Mouse (Mus musculus) 3134 (cell line): ENCODE measurements at regions not wholly inside any gene's neighbourhood (a gene's known extent, or its start where the extent isn't known, plus 50 kb on each side); places are given as distances from the start of the nearest gene placed in this dataset.

ENCODE experiments used
- DNase-seq: peaks from one replicate; pipeline ENCODE4 v3.0.0-alpha.2; 2011; ENCODE audit warnings: low spot score; ENCODE audit not compliant: insufficient read length; ENCODE audit errors: extremely low read depth

DNA sequence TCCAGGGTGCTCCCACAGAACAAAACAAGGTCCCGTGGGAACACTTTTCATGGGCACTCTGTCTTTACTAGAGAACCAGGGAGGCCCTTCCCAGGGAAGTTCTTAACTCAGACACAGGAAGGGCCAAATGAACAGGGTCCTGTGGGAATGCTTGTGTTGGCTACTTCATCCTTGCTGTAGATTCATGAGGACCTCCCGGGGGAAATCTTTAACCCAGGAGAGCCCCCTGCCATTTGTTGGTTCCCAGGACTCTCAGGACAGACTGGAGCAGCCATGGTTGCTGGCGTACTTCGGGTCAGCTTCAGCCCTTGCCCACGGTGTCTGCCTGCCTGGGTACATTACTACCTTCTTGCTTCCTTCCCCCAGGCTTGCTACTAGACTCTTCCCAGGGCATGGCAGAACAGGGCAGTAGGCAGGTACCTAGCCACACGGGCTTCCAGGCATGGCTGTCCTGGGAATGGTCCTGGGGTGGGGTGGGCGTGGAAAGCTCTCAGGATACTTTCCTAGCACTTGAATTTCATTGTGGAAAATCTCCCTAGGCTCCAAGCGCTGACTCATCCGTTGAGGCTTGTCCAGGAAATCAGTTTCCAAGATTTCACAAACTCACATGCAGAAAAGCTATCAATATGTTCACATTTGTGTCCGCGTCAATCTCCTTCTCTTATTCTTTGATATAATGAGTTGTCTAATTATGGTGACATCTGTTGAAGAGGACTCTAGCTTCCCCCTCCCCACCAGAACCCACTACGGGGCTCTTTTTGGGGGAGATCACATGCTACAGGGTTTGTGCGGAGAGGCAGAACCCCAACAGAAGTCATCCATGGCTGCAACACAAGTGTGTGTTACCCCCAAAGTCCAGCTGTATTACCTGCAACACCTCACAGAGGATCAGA lies 148.6 kb downstream of the Sec61b start:
- DNase-seq: no peak

DNA sequence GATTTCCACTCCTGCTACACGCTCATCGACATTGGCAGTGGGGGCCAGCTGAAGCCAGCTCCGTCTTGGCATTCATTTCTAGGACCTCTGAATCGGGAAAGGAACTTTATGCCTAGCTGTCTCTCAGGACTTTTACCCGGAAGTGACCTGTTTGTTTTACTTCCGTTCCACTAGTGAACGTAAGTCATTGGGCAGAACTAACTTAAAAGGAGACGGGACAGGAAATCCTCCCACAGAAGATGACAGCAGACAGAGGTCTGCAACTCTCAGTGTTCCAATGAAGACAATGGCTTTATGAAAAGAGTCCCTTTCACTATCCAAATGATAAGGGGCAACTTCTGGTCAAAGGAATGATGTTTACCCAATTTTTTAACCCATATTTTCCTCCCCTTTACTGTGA lies 155.5 kb downstream of the Sec61b start:
- no peak for DNase-seq

DNA sequence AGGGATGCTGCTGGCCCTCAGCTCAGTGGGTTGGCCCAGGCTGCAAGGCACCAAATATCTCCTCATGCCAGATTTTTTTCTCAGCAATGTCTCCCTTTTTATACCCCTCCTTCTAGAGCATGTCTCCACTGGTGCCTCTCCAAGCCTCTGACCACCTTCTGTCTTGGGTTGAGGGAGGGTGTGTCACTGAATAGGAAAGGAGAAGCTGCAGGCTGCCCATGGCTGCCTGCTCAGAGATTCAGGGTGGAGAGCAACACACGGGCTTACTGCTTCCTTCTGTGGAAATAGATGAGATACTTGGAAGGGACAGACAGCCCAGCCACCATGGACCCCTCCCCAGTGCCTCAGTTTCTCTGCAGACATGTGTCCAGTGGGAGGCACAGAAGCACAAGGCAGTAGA lies 156.0 kb downstream of the Sec61b start:
- no peak for DNase-seq

GRCm38 (mm10) chr4:47638876-47639494 lies 164.5 kb downstream of the Sec61b start:
- no peak for DNase-seq

DNA sequence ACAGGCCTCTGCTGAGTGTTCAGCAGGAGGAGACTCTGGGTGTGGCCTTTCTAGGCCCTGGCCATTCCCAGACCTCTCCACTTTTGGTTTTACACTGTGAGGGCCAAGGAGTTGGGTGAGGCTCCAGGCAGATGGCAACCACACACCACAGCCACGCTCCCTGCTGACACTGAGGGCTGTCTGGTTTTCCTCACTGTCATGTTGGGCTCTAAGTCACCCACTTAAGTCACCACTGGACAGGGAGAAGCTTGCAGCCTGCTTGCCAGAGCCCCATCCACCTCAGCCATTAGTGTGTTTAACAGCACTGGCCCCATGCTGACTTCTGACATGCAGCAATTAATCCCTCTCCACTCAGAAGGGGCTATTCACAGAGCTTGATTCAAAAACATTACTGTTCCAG lies 170.6 kb downstream of the Sec61b start:
- no peak for DNase-seq

DNA sequence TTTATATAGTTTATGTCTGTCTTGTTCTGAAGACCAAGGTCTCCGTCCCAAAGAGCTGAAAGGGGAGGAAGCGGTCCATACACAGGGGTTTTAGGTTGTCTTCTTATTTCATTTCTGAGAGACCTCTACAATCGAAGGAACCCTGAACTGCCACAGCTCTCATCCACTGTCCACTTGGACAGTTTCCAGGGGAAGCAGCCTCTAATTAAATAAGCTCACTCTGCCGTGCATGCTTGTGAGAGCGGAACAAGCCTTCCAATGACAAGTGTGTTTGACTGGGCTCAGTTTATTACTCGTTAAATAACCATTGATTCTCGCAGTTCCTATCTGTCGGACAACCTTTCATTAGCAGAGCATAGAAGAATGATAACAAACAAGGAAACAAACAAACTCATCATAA lies 174.2 kb downstream of the Sec61b start:
- DNase-seq: no peak

DNA sequence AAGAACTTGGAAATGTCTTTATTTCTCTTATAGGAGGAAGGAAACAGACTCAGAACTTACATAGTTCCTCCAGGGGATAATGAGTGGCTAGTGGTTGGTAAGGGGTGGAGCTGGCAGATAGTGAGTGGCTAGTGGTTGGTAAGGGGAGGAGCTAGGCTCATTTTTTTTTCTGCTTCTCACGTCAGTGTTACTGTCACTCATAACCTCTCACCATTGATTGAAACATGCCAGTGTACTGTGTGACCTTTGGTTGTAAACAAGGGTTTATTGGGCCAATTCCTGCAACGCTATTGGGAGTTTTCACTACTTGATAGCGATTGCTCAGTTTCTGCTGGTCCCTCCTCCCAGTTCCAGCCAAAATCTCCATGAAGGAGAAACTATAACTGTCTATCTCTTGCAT lies 175.5 kb downstream of the Sec61b start:
- no peak for DNase-seq

DNA sequence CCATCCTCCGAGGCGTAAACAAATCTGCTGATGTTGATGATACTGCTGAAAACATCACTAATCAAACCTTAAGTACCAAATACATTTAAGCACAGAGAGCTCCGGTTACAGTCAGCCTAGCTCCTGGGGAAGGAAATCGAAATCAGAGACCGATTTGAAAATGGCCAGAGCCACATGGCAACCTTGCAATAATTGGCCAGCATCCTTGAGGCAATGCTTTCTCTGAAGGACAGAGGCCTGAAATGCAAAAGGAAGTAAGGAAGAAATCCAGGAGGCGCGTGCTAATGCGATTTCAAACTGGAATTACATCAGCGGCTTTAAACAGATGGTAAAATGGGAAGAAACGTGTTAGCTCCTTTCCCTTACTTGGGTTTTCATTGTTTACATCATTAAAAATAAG lies 177.1 kb downstream of the Sec61b start:
- no peak for DNase-seq

- DNase-seq: no peak
Observed at GRCm38 (mm10) chr4:47653143-47653542, 178.7 kb downstream of the Sec61b start.

DNA sequence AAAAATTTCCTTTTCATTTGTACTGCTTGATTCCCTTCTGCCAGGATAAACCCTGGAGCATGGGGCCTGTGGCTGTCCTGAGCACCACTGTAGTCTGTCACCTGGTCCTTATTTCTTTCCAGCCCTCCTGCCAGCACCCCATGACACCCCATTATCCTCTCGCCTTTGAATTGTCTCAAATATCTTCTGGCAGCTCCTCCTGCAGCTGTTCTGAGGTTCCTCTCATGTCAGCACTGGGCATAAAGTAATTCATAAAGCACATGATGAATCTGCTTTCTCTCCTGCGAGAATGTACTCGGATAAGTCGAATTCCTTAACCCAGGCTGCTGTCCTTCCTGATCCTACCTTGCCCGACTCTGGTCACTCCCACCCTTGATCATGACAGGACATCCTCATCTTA lies 195.1 kb downstream of the Sec61b start:
- no peak for DNase-seq

GRCm38 (mm10) chr4:47670476-47670875 lies 196.0 kb downstream of the Sec61b start:
- DNase-seq: no peak

- no peak for DNase-seq
Observed at GRCm38 (mm10) chr4:47671362-47671761, 196.9 kb downstream of the Sec61b start.

GRCm38 (mm10) chr4:47681141-47681540 lies 206.7 kb downstream of the Sec61b start:
- DNase-seq: no peak

- DNase-seq: no peak
Observed at GRCm38 (mm10) chr4:47691207-47691606, 216.7 kb downstream of the Sec61b start.

DNA sequence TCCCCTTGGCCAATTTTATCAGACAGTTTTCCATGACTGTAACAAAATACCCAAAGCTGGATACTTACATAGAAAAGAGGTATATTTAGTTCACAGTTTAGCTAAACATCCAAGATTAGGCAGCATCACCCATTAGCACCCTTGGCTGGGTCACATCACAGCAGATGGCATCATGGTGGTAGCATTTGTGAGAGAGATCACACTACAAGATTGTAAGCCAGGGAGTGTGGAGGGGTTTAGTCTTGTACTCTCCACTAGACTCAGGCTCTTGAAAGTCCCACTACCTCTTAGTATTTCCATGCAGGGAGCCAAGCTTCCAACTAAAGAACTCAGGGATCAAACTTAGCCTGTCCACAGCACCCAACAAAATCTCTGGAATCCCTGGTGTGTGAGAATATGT lies 218.2 kb downstream of the Sec61b start:
- DNase-seq: no peak

GRCm38 (mm10) chr4:47693221-47693620 lies 218.8 kb downstream of the Sec61b start:
- DNase-seq: no peak

DNA sequence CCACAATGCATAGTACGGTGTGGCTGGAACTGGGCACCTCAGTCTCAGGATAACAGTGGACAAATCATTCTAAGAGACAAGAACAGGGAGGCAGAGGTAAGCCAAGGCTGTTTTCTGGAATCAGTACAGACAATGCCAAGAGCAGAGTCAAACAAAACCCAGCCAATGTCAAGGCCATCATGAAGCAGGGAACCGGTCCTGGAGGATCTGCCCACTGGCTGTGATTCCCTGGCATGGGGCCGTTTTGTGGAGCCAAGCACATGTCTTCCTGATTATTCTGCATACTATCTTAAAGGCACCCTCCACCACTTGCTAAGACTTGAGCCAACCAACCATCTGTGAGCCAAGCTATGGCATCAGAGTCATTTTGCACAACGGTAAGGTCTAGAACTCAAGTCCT lies 222.6 kb downstream of the Sec61b start:
- DNase-seq: no peak

DNA sequence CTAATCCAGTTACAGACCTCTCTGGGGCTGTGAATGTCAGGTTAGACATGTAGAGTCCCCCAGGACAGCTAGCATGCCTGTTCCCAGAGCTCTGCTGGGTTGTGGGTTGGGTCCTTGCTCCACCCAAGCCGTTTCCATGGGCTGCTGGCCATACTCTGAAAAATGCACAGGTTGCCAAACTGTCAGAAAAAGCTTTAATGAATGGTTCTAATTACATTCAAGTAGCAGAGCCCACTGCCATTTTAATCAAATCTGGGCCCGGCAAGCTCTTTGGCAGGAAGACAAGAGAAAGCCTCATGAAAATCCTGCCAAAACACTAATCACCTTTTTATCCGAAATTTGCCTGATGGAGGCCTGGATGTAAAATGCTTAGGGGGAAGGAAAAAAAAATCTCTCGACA lies 224.1 kb downstream of the Sec61b start:
- no peak for DNase-seq

GRCm38 (mm10) chr4:47698926-47699325 lies 224.5 kb downstream of the Sec61b start:
- DNase-seq: no peak

DNA sequence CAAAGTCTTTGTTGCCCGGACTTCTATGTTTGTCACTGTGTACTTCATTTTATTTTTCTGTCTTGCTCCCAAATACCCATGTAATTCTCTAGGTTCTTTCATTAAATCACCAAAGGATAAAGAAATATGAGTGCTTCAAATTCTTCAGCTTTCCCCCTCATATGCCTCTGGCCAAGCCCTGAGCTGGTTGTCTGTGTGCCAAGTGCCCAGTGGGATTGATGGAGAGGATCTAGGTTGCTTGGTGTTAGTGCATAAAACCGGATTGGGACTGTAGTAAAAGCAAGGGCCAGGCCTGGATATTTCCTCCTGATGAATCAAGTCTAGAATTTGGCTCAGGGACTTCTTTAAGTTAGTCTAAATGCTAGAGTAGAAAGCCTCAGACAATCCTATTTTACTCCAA lies 229.0 kb downstream of the Sec61b start:
- no peak for DNase-seq

- no peak for DNase-seq
Observed at GRCm38 (mm10) chr4:47704607-47705006, 230.1 kb downstream of the Sec61b start.

DNA sequence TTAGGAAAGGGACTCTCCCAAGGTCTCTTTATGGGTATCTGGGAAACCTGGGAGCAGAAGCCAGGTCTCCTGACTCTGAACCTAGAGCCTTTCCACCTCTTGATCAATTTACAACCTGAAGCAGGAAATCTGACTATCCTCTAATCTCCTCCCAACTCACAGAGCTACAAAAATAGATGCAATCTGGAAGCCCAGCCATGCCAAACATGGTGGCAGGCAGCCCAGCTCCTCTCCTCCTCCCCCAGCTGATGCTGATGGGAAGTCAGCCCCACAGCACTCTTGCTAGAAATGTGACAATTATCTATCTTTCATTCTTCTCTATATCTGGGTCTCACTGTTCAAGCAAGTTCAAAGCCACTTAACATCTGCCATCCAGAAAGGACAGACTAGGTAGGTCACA lies 233.5 kb downstream of the Sec61b start:
- DNase-seq: no peak
